Mouse (Mus musculus) kidney, adult 8-10 months (tissue): Measurements from ENCODE around the gene AI854703.
A peak's percentile ranks its signal among the peaks of the same experiment; 100 is the strongest.
"Not testable (repeated sequence)": the region's sequence is repeated elsewhere in the genome, so short reads cannot be mapped to it uniquely, and the experiment has no call there.

Experiments
- DNase-seq, 2 experiments: peaks; one replicate each; pipeline ENCODE4 v3.0.0; 2022

AI854703 gene

DNA sequence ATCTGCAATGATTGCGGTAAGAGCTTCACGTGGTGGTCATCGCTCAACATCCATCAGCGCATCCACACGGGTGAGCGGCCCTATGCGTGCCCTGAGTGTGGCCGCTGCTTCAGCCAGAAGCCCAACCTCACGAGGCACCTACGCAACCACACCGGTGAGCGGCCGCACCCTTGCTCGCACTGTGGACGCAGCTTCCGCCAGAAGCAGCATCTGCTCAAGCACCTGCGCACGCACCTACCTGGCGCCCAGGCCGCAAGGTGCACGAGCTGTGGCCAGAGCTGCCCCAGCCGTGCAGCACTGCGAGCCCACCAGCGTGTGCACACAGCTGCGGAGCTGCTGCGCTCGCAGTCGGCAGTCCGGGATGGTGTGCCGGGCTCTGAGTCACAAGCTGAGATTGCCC is 6.5 kb upstream of the AI854703 start:
- no peak for DNase-seq

DNA sequence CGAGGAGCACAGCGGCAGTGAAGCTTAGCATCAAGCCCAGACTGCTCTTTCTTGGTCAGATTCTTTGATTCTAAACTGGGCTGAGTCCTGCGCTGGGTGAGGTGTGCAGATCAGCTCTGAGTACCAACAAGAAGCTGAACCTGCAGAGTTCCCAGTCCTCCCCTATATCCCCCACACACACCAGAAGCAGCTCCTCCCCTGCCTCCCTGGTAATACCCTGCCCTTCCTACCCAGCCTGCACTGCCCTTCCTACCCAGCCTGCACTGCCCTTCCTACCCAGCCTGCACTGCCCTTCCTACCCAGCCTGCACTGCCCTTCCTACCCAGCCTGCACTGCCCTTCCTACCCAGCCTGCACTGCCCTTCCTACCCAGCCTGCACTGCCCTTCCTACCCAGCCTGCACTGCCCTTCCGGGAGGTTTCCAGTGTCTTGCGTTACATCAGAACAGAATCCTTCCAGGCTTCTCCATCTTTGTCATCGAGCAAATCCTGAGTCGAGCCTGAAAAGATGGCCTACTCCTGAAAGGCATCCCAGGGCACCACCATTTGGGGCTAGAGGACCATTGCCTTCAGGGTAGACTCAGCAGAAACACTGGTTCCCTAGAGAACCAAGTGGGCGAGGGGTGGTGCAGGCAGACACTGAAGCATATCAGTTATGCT is 4.2 kb upstream of the AI854703 start:
- DNase-seq: not testable (repeated sequence)

- DNase-seq: no peak
Measured at GRCm38 (mm10) chr6:48623460-48623859, 3.1 kb upstream of the AI854703 start.

GRCm38 (mm10) chr6:48626984-48627383 is 420 bp downstream of the AI854703 start:
- peak; percentile 81 to 82 for DNase-seq

- DNase-seq: peak; percentile 69
Measured at GRCm38 (mm10) chr6:48627511-48627924, 954 bp downstream of the AI854703 start.

DNA sequence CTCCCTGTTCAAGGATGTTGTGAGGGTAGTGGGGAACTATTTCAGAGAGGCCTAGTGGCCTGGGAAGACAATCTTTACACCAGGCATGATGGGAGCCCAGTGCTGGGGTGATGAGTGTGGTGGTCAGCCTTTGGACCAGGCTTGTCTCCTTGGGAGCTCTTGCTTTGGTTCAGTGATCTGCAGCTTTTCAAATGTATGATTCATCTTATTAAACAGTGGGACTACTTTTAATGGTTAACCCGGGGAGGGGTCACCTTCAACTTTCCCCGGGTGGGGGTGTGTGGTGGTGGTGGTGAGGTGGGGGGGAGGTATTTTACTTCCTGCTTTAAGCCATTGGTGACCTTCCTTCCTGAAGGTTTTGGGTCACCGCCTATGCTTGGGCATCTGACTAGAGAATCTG is 1.8 kb downstream of the AI854703 start:
- peak; percentile 83 to 89 for DNase-seq

DNA sequence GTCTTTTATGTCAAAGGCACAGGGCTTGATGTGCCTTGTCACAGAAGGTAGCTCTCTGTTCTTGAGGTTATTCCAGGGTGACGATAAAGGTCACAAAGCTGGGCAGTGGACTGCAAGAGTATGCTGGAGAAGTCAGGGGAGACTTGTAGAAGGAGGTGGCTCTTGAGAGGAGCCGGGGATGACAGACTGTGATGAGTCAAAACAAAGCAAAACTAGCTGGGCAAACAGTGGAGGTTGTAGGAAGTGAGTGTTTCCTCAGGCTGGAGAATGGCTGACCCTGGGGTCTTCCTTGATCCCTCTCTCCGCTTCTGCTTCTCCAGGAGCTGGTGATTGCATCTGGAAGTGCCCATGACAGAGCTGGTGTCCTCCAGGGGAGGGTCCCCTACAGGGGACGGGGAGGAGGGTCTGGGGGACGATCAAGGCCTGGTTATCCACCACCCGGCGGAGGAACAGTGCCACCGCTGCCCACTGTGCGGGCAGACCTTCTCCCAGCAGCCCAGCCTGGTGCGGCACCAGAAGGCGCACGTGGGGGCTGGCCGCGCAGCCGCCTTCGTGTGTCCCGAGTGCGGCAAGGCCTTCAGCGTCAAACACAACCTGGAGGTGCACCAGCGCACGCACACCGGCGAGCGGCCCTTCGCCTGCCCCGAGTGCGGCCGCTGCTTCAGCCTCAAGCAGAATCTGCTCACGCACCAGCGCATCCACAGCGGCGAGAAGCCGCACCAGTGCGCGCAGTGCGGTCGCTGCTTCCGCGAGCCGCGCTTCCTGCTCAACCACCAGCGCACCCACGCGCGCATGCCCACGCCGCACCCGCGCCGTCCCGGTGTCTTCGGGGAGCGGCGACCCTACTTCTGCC is 2.5 kb downstream of the AI854703 start:
- DNase-seq: no peak

DNA sequence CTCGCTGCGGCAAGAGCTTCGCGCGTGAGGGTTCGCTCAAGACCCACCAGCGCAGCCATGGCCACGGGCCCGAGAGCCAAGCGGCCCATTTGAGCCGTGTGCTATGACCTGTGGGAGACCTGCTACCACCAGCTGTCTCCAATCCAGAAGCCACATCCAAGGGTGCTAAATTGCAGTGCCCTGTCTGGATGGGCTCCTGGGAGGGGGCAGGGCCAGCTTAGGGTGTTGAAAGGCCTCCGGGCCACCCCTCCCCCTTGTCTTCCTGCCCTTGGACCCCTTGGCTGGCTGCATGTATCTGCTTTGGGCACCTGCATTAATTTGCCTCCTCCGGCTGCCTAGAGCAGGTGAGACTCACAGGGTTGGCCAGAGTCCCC is 3.1 kb downstream of the AI854703 start:
- peak; percentile 67 to 71 for DNase-seq

DNA sequence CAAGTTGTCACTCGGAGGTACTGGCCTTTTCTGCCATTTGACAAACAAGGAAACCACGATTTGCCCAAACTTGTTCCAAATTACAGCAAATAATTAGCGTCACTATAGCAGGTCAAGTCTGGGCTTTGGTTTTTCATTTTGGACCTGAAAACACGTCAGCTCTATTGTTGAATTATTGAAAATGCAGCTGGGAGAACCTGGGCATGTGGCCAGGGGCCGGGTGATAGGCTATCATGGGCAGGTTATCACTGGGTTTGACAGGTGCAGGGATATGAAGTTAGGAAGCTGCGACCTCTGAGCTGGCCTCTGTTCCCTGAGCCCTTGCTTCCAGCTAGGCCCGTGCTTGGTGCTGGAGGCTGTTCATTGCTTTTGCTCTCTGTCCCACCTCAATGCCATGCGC is 4.3 kb downstream of the AI854703 start:
- DNase-seq: no peak

GRCm38 (mm10) chr6:48635105-48635504 is 8.5 kb downstream of the AI854703 start:
- DNase-seq: no peak

DNA sequence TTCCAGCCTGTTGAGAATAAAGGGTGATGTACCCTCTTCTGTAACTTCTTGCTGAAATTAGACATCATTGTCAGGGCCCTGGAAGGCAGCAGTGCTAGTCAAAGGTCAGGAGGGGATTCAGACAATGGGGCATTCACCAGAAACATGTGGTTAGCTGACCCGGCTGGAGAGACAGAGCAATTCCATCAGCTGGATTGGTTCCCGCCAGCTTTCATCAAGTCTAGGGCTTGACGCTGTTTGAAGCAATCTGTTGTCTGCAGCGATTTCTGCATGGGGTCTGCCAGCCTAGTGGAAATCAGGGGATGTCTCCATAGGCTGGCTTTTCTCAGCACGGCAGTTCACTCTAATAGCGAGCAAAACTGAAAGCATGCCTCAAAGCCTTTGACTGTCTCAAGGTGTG is 10.0 kb downstream of the AI854703 start:
- DNase-seq: no peak

DNA sequence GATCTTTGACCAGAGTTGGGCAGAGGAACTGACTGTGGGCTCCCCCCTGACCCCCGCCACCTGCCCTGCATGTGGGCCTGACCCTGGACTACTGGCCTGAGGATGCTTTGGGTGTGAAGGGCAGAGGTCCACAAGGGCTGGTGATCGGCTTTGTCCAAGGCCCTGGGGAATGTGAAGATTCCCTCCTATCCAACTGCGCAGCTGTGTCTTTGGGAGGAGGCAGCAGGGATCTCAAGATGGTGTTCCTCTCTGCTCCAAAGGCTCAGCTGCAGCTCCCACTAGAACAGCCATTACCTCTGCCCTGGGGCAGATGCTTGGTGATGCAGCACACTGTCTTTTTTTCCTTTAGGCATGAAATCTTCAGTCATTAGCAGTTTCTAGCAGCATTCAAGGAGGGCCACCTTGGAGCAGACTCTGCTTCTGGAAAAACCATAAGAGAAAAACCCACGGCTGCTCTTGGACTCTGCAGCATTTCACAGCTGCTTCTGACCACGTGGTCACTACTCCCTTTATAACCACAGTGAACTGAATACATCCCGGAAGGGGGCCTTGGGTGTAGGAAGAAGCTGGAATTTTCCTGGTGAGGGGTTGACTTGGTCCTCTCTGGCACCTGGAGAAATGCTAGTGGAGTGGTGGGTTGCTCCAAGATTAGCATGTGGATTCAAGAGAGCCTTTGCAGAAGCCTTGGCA is 11.4 kb downstream of the AI854703 start:
- DNase-seq: no peak

GRCm38 (mm10) chr6:48638553-48638952 is 12.0 kb downstream of the AI854703 start:
- DNase-seq: peak in 1 of 2 experiments; percentile 69

DNA sequence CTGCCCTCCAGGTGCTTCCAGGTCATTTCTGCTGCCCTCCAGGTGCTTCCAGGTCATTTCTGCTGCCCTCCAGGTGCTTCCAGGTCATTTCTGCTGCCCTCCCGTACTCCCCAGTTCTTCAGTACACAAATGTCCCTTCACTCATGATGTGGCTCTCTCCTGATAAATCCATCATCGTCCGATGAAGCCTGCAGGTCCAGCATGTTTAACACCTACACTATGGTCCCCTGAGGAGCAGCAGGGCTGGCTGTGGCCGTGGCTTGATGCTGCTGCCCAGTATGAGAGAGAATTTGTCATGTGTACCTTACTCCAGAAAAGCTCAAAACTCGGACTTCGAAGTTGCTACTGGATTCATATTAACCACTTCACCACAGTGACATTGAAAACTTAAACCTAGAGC is 14.8 kb downstream of the AI854703 start:
- no peak for DNase-seq

- no peak for DNase-seq
Measured at GRCm38 (mm10) chr6:48642764-48643292, 16.3 kb downstream of the AI854703 start.

GRCm38 (mm10) chr6:48645660-48646308 is 19.2 kb downstream of the AI854703 start:
- peak; percentile 71 to 83 for DNase-seq

- no peak for DNase-seq
Measured at GRCm38 (mm10) chr6:48646309-48646690, 19.7 kb downstream of the AI854703 start.

DNA sequence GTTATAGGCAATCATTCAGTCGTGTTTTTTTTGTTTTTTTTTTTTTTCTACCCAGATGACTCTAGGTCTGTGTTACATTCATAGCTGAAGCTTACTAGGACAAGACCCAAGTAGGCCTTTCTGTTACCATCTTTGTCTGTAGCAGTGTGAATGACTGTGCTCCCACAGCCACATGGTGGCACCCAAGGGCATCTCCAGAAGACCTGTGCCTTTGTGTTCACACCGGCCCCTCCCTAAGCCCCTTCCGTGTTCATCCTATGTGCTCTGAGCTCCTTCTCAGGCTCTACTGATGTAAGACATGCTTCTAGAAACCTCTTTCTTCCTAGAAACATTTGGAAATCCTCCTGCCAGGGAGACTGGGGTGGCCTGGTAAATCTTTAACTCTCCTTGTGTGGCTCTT is 20.4 kb downstream of the AI854703 start, which contains the start of gene Gimap8:
TSS of gene Gimap8 (plus strand) at position 240 of the 400 bp plus-strand sequence.
- DNase-seq: peak; percentile 75 to 78

- DNase-seq: no peak
Measured at GRCm38 (mm10) chr6:48647611-48648010, 21.0 kb downstream of the AI854703 start.

DNA sequence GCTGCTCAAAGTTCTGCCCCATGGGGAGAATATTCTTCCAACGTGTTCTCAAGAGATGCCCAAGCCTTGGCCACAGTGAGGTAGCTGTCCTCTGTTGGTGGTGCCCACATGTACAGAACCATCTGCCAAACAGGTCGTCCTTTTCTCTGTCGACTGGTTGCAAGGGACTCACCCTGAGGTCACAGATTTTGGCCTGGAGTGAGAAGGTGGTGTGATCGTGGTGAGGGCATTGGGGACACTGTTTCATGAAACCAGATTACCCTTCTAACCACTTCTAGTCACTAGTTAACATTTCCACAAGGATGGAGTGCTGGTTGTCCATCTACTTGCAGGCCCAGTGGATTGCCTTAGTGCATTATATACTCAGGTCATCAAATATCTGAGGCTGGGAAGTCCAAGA is 22.2 kb downstream of the AI854703 start:
- peak; percentile 45 to 71 for DNase-seq

DNA sequence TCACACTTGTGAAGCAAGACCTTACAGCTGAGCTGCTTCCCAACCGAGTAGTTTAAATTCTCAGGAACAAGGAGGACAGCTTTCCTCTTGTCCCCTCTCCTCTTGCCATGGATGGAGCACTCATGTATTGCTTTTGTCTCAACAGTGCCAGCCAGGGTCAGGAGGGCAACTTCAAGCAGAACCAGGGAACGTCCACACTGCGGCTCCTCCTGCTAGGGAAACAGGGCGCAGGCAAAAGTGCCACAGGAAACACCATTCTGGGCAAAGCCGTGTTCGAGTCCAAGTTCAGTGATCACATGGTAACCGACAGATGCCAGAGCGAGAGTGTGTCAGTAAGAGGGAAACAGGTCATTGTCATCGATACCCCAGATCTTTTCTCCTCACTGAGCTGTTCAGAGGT is 23.5 kb downstream of the AI854703 start:
- no peak for DNase-seq

DNA sequence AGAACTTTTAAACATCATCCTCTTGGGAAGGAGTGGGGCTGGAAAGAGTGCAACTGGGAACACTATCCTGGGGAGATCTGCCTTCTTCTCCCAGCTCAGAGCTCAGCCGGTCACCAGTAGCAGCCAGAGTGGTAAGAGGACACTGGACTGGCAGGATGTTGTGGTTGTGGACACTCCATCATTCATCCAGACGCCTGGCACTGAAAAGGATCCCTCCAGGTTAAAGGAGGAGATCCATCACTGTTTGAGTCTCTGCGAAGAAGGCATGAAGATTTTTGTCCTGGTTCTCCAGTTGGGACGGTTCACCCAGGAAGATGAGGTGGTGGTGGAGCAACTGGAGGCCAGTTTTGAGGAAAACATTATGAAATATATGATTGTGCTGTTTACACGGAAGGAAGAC is 32.2 kb downstream of the AI854703 start:
- no peak for DNase-seq

DNA sequence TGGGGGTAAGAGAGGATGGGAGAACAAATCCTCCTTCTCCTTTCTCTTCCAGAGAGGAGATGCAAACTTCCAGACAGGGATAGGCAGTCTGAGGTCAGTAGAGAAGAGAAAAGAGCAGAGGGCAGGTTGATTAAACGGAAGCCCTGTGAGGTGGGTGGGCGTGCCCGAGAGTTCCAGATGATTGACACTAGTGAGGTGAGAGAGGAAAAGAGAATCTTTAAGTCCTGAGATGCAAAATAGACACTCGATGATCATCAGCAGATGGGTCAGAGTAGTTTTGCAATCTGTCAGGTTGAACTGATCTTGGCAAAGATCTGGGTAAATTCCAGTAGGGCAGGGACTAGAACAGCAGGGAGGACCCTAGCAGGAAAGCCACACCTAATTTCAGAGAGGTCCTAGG is 38.2 kb downstream of the AI854703 start:
- DNase-seq: no peak
